9 mouse cellular contexts compared by ENCODE assay signal in the genomic region with DNA sequence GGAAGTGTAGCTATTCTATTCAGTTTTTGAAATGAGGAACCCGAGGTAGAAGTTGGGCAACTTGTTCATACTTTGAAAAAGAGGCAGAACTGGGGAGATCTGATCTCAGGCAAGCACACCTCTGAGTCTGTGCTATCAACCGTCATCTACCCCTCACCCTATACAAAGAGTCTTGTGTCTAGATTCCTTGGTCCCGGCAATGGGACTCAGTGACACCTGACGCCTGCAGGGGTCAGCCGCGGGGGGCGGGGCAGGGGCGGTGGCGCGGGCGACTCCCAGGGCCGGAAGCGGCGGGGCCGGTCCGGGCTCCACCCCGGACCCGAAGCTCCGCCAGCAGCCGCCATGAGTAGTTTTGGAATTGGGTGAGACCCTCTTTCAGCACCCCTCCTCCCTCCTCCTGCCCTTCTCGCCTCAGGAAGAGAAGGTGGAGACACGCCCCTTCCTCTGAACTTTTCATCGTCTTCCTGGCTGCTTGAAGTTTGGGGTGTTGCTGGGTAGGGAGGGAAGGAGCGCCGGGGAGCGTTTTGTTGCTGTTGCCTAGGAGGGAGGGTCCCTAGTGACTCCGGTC. TPM values are rescaled to one million over a fixed set of nuclear protein-coding genes. Genes with fewer than 3 reads are reported as not detected.
DNase-seq lines count a peak whose midpoint lies in the region; ATAC-seq and TF ChIP-seq lines count a peak whose summit lies in the region.
"Had no signal": no experiment of that assay in that cellular context is flagged by ENCODE, and none has a peak within 500 bp of the region (broad histone marks: within the 10 kb centered on the region; RNA-seq: fewer than 3 reads in every experiment).

No protein-coding gene starts in this region.

- H3K9ac ChIP-seq in heart, embryonic 16.5 days (ENCODE audit: low read length) = peak overlapping the region; percentile 84

- peaks cover 34% of the 10 kb centered on the region for H3K4me1 ChIP-seq in heart, embryonic 16.5 days (ENCODE audit: control insufficient read depth, insufficient read depth, low read length)

- ATAC-seq in heart, embryonic 16.5 days (replicated peaks; ENCODE audit: extremely low read depth, insufficient read depth, low FRiP score) = peak; percentile 69
- peak; percentile 58 for ATAC-seq in megakaryocyte, adult 5-6 weeks (ENCODE audit: poor library complexity, severe bottlenecking)
- ATAC-seq: Patski had no signal

- TF ChIP-seq CTCF in gastrocnemius, adult 2 months (IDR thresholded peaks at IDR 0.05) = no peak

- peaks cover 30% of the 10 kb centered on the region for H3K27me3 ChIP-seq in heart, embryonic 16.5 days (ENCODE audit: control insufficient read depth, insufficient read depth, low read length)
- H3K27me3 ChIP-seq: Patski had no signal

- peak overlapping the region; percentile 80 for H3K27ac ChIP-seq in gastrocnemius, adult 2 months
- peak overlapping the region; percentile 70 for H3K27ac ChIP-seq in heart, embryonic 16.5 days (ENCODE audit: low read length)

- H3K9me3 ChIP-seq in heart, embryonic 16.5 days (replicated peaks; ENCODE audit: control insufficient read depth, low read length) = peaks cover 5% of the 10 kb centered on the region; the same call in 1 of the 2 replicates

- peaks cover 1% of the 10 kb centered on the region; the same call in 1 of the 2 replicates for H3K36me3 ChIP-seq in heart, embryonic 16.5 days (ENCODE audit: control insufficient read depth, insufficient read depth)

- under 1% methylated on average over 26 of the region's 27 CpGs for WGBS in heart, embryonic 16.5 days

- intact Hi-C loops in gastrocnemius, adult 2 months (cut with DNase I) = no loop called here
- intact Hi-C loops in gastrocnemius, postnatal 36 days (cut with DNase I) = no loop called here

- H3K4me2 ChIP-seq in heart, embryonic 16.5 days (ENCODE audit: low read depth, low read length) = peak overlapping the region; percentile 84

- H3K4me3 ChIP-seq in gastrocnemius, adult 2 months = peak overlapping the region; percentile 72
- H3K4me3 ChIP-seq in heart, embryonic 16.5 days (ENCODE audit: low read length) = peak overlapping the region; percentile 78

- DNase-seq in gastrocnemius, adult 2 months = peak; percentile 69
- DNase-seq in gastrocnemius, postnatal 36 days = no peak
- peak; percentile 74 for DNase-seq in embryo, embryonic 10.5 days (ENCODE audit: low spot score)
- DNase-seq in kidney, postnatal 14 days = peak; percentile 75
- peak; percentile 75 for DNase-seq in testis, postnatal 10 days (ENCODE audit: low spot score)
- no peak for DNase-seq in T-cell, adult 2 months (ENCODE audit: low spot score)

RNA-seq across cellular contexts. Expression of gene Eml2, which starts 4.7 kb away (rescaled TPM):
- 10 to 100 TPM in 1 of 2 experiments, 1 to 10 TPM in 1; 9.5 to 10.5 TPM for total RNA-seq in gastrocnemius, adult 2 months (2021)
- 1 to 10 TPM; 9.6 to 10.0 TPM for total RNA-seq in gastrocnemius, postnatal 36 days (2021)
- 23.5 and 26.2 TPM in 2 replicates for polyA plus RNA-seq in heart, embryonic 16.5 days (2015; fragmentation: Nextera tagmentation; extraction: Ambion mirVana)
- total RNA-seq in megakaryocyte, adult 5-6 weeks (2015) = 5.2 and 9.1 TPM in 2 replicates
- total RNA-seq in megakaryocyte, adult 5-6 weeks (2017) = 8.7 and 13.4 TPM in 2 replicates

RNA-seq across cellular contexts. Expression of gene Gipr, which starts 15.0 kb away (rescaled TPM):
- not detected for total RNA-seq in gastrocnemius, adult 2 months (2021)
- total RNA-seq in gastrocnemius, postnatal 36 days (2021) = not detected
- polyA plus RNA-seq in heart, embryonic 16.5 days (2015; fragmentation: Nextera tagmentation; extraction: Ambion mirVana) = 104 and 107 TPM in 2 replicates
- not detected in 2 replicates for total RNA-seq in megakaryocyte, adult 5-6 weeks (2015)
- not detected in 2 replicates for total RNA-seq in megakaryocyte, adult 5-6 weeks (2017)

RNA-seq across cellular contexts. Expression of gene Gpr4, which starts 31.4 kb away (rescaled TPM):
- total RNA-seq in gastrocnemius, adult 2 months (2021) = 1 to 10 TPM; 1.9 to 2.9 TPM
- 1 to 10 TPM; 2.2 to 2.6 TPM for total RNA-seq in gastrocnemius, postnatal 36 days (2021)
- polyA plus RNA-seq in heart, embryonic 16.5 days (2015; fragmentation: Nextera tagmentation; extraction: Ambion mirVana) = 2.4 and 2.7 TPM in 2 replicates
- total RNA-seq in megakaryocyte, adult 5-6 weeks (2015) = not detected in 2 replicates
- total RNA-seq in megakaryocyte, adult 5-6 weeks (2017) = 0.12 TPM in 1 of 2 replicates, not detected in the other

RNA-seq across cellular contexts. Expression of gene Snrpd2, which starts 31.4 kb away (rescaled TPM):
- 10 to 100 TPM; 49.7 to 58.0 TPM for total RNA-seq in gastrocnemius, adult 2 months (2021)
- total RNA-seq in gastrocnemius, postnatal 36 days (2021) = 10 to 100 TPM; 47.3 to 49.9 TPM
- polyA plus RNA-seq in heart, embryonic 16.5 days (2015; fragmentation: Nextera tagmentation; extraction: Ambion mirVana) = 84.3 and 93.8 TPM in 2 replicates
- 44.2 and 53.7 TPM in 2 replicates for total RNA-seq in megakaryocyte, adult 5-6 weeks (2015)
- total RNA-seq in megakaryocyte, adult 5-6 weeks (2017) = 28.3 and 32.4 TPM in 2 replicates

RNA-seq across cellular contexts. Expression of gene Qpctl, which starts 31.9 kb away (rescaled TPM):
- total RNA-seq in gastrocnemius, adult 2 months (2021) = 1 to 10 TPM; 2.0 TPM
- 1 to 10 TPM; 1.5 to 2.0 TPM for total RNA-seq in gastrocnemius, postnatal 36 days (2021)
- polyA plus RNA-seq in heart, embryonic 16.5 days (2015; fragmentation: Nextera tagmentation; extraction: Ambion mirVana) = 9.6 and 10.6 TPM in 2 replicates
- total RNA-seq in megakaryocyte, adult 5-6 weeks (2015) = 6.6 and 7.9 TPM in 2 replicates
- 3.5 and 4.5 TPM in 2 replicates for total RNA-seq in megakaryocyte, adult 5-6 weeks (2017)

Comparison
In these comparisons a context has a peak if more than half of its experiments do, and no peak if none do; other contexts are left out.
1. DNase-seq: peak in gastrocnemius, adult 2 months (single experiment), embryo, embryonic 10.5 days (single experiment), kidney, postnatal 14 days (single experiment) and testis, postnatal 10 days (single experiment); none in gastrocnemius, postnatal 36 days (0 of 2) and T-cell, adult 2 months (single experiment).